Mouse (Mus musculus) thymus, adult 2 months (tissue): Measurements from ENCODE around the gene Smarca2. TPM values are rescaled to one million over a fixed set of nuclear protein-coding genes. Genes with fewer than 3 reads are reported as not detected.

Source experiments
- DNase-seq: peaks from one replicate; pipeline ENCODE4 v3.0.0; 2021
- H3K27ac ChIP-seq: fragments of 200-500 bp; 2 replicates; pipeline ENCODE4 v1.5.1; 2012; ENCODE audit warnings: low read length, control low read depth; ENCODE audit not compliant: control insufficient read depth, insufficient read depth
- H3K27me3 ChIP-seq: fragments of 200-500 bp; 2 replicates; pipeline ENCODE4 v1.6.1; 2012; ENCODE audit warnings: mild to moderate bottlenecking, low read length, moderate library complexity, mixed read lengths; ENCODE audit not compliant: control insufficient read depth, insufficient read depth
- H3K36me3 ChIP-seq: fragments of 200-500 bp; 2 replicates; pipeline ENCODE4 v1.6.1; 2012; ENCODE audit warnings: mild to moderate bottlenecking, low read length, moderate library complexity; ENCODE audit not compliant: control insufficient read depth, insufficient read depth
- H3K4me1 ChIP-seq: fragments of 200-500 bp; replicated peaks from 2 replicates; pipeline ENCODE4 v1.6.1; 2012; ENCODE audit warnings: low read length; ENCODE audit not compliant: control insufficient read depth, insufficient read depth
- H3K4me3 ChIP-seq: fragments of 200-500 bp; 2 replicates; pipeline ENCODE4 v1.5.1; 2012; ENCODE audit warnings: mild to moderate bottlenecking, low read length, control low read depth, moderate library complexity; ENCODE audit not compliant: control insufficient read depth, insufficient read depth
- CTCF ChIP-seq: fragments of 200-500 bp; IDR thresholded peaks from 2 replicates; pipeline ENCODE4 v1.5.1; 2012; ENCODE audit warnings: mild to moderate bottlenecking, control low read depth, low read length, moderate library complexity, borderline replicate concordance; ENCODE audit not compliant: control insufficient read depth, poor library complexity, insufficient read depth; ENCODE audit errors: extremely low read depth
- POLR2A ChIP-seq: fragments of 200-500 bp; IDR thresholded peaks from 2 replicates; pipeline ENCODE4 v1.6.1; 2012; ENCODE audit warnings: mild to moderate bottlenecking, low read length, control low read depth, moderate library complexity; ENCODE audit not compliant: control insufficient read depth, poor library complexity, insufficient read depth; ENCODE audit errors: extremely low read depth
- WGBS: fragments of 180-500 bp; shearing (Covaris S2); methylation state at CpG from one replicate; pipeline ENCODE4 v1.1.7; 2018; 5-methylcytosine and 5-hydroxymethylcytosine counted together
- polyA plus RNA-seq: library from polyadenylated mRNA; depleted of rRNA; stranded (reverse); fragments of >200 nt; gene quantifications from 2 replicates; pipeline ENCODE4 v1.2.3, GENCODE M21; 2012

The Smarca2 gene
- polyA plus RNA-seq, 1 experiment, result 38.9 TPM

DNA sequence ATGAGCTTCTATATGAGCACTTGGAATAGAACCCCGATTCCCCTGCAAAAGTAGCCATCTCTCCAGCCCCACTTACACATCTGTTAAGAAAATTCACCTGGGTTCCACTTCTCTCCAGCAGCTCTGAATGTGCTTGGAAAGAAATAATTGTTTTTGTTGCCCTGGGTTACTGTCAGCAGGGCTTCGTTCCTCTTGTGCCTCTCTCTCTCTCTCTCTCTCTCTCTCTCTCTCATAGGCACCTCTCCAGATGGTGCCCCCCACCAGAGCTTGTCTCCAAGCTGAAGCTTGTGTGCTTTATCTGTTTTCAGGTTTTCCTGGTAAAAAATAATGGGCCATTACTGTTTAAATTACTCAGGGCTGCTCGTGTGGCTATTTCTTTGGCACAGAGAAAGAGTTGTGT, 74.8 kb downstream of the Smarca2 start:
- Histone ChIP-seq H3K27me3 (no peaks in the 10 kb centered on the region), H3K4me3 (no peak overlapping the region), H3K4me1 (no peaks in the 10 kb centered on the region), H3K27ac (no peak overlapping the region), H3K36me3 (peaks cover 21% of the 10 kb centered on the region)
- DNase-seq, result no peak
- 92% methylated on average over 3 of the region's 3 CpGs for WGBS
- no peak for TF ChIP-seq POLR2A
- TF ChIP-seq CTCF, result no peak

GRCm38 (mm10) chr19:26681549-26681948, 76.7 kb downstream of the Smarca2 start:
- 95% methylated on average over 8 of the region's 8 CpGs for WGBS
- Histone ChIP-seq H3K4me3 (no peak overlapping the region), H3K27me3 (no peaks in the 10 kb centered on the region), H3K36me3 (peaks cover 14% of the 10 kb centered on the region), H3K4me1 (no peaks in the 10 kb centered on the region), H3K27ac (no peak overlapping the region)
- no peak for DNase-seq
- TF ChIP-seq POLR2A (no peak), CTCF (no peak)

DNA sequence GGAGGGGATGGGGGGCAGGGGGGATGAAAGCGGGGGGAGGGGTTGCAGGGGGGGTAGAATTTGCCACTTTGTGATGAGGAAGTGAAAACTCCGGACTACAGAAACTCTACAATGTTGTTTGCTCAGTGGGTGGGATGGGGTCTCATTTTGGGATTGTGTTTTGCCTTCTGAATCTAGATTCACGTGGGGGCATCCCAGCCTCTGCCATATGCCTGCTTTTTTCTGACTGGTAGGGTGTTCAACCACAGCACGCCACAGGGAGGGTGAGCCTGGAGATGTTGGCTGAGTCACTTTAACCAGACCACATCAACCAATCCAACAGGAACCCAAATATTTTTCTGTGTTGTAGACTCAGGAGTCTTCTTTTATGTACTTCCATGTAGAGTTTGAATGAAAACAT, 77.3 kb downstream of the Smarca2 start:
- H3K4me3 ChIP-seq, result no peak overlapping the region
- DNase-seq, result no peak
- 88% methylated on average over 4 of the region's 4 CpGs for WGBS
- peaks cover 9% of the 10 kb centered on the region for H3K36me3 ChIP-seq
- no peak for TF ChIP-seq POLR2A
- TF ChIP-seq CTCF, result no peak
- H3K4me1 ChIP-seq, result no peaks in the 10 kb centered on the region
- no peak overlapping the region for H3K27ac ChIP-seq
- H3K27me3 ChIP-seq, result no peaks in the 10 kb centered on the region

DNA sequence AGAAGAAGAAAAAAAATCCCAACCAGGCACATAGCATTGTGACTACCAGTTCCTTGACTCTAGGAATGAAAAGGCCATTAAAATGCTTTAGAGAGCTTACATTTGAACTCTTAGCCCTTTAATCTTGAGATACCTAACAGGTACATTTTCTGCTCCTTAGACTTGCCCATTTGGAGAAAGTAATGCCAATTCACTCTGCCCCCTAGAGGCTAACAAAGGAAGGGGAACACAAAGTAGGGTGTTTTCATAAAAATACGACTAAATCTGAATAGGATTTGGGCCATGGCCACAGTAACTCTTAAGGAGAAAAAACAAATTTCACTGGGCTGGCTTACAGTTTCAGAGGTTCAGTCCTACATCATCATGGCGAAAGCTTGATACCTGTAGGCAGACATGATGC, 77.9 kb downstream of the Smarca2 start:
- 92% methylated on average over 2 of the region's 2 CpGs for WGBS
- peak; percentile 9 for DNase-seq
- Histone ChIP-seq H3K4me3 (no peak overlapping the region), H3K36me3 (peaks cover 8% of the 10 kb centered on the region), H3K27me3 (no peaks in the 10 kb centered on the region), H3K4me1 (no peaks in the 10 kb centered on the region), H3K27ac (no peak overlapping the region)
- TF ChIP-seq POLR2A, result no peak
- TF ChIP-seq CTCF, result no peak

DNA sequence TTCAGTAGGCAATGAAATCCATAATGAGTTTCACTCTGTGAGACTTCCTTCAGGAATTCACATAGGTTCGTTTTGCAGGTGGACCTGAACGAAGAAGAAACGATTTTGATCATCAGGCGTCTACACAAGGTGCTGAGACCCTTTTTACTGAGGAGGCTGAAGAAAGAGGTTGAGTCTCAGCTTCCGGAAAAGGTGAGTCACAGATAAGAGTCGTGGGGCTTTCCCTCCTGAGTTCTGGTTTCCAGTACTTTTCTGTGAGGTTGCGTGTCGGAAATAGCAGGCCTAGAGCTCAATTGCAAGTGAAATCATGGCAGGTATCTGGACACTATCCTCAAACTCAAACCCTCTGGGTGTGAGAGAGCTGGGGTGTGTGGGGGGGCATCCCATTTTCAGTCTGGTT, 78.9 kb downstream of the Smarca2 start:
- no peak for TF ChIP-seq CTCF
- TF ChIP-seq POLR2A, result no peak

DNA sequence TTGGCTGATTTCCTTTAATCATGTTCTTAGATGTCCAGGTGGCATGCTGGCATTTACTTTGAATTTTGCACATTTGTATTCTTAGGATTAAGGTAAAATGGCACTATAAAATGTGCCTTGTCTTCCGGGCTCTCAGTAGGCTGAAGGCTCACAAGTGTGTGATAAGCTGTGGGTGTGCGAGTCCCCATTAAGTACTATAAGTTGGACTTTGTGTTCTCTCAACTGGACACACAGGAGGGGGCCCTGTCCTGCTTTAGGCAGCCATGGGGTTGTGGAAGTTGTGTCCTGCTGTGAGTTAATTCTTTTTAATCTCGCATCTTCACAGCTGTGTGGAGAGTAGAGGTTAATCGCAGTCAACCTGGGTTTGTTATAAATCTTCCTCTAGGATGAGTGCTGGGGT, 85.7 kb downstream of the Smarca2 start:
- H3K4me1 ChIP-seq, result no peaks in the 10 kb centered on the region
- H3K4me3 ChIP-seq, result no peak overlapping the region
- TF ChIP-seq CTCF (no peak), POLR2A (no peak)
- no peak for DNase-seq
- WGBS, result 95% methylated on average over 4 of the region's 4 CpGs
- no peak overlapping the region for H3K27ac ChIP-seq
- H3K27me3 ChIP-seq, result no peaks in the 10 kb centered on the region
- peaks cover 38% of the 10 kb centered on the region for H3K36me3 ChIP-seq

More for the DNA sequence above, 78.9 kb downstream of the Smarca2 start:
- peaks cover 8% of the 10 kb centered on the region for H3K36me3 ChIP-seq
- H3K27me3 ChIP-seq, result no peaks in the 10 kb centered on the region
- no peak overlapping the region for H3K4me3 ChIP-seq
- WGBS, result 92% methylated on average over 8 of the region's 8 CpGs
- no peak overlapping the region for H3K27ac ChIP-seq
- H3K4me1 ChIP-seq, result no peaks in the 10 kb centered on the region
- no peak for DNase-seq

GRCm38 (mm10) chr19:26697107-26697506, 92.3 kb downstream of the Smarca2 start:
- H3K27me3 ChIP-seq, result no peaks in the 10 kb centered on the region
- peaks cover 51% of the 10 kb centered on the region for H3K36me3 ChIP-seq
- no peak overlapping the region for H3K4me3 ChIP-seq
- H3K27ac ChIP-seq, result no peak overlapping the region
- DNase-seq, result no peak
- no peak for TF ChIP-seq CTCF
- no peak for TF ChIP-seq POLR2A
- H3K4me1 ChIP-seq, result no peaks in the 10 kb centered on the region
- WGBS, result 89% methylated on average over 4 of the region's 4 CpGs
